Mouse (Mus musculus) neural tube, embryonic 15.5 days (tissue): ENCODE data around the gene Sorbs2. TPM values are rescaled to one million over a fixed set of nuclear protein-coding genes. Genes with fewer than 3 reads are reported as not detected.

ENCODE experiments used
- ATAC-seq: fragments of 200-750 bp; cut with Nextera tagmentation; 2 replicates; pipeline ENCODE4 v1.8.0; 2017; ENCODE audit warnings: mild to moderate bottlenecking, moderate TSS enrichment, moderate library complexity; ENCODE audit not compliant: low FRiP score
- H3K27ac ChIP-seq: fragments of 300-500 bp; sonication (generic); replicated peaks from 2 replicates; pipeline ENCODE4 v1.5.1; 2015; ENCODE audit warnings: mild to moderate bottlenecking, inconsistent platforms
- H3K27me3 ChIP-seq: fragments of 300-500 bp; sonication (generic); replicated peaks from 2 replicates; pipeline ENCODE4 v1.6.1; 2015; ENCODE audit warnings: inconsistent platforms
- H3K36me3 ChIP-seq: fragments of 300-500 bp; sonication (generic); 2 replicates; pipeline ENCODE4 v1.6.1; 2015; ENCODE audit warnings: inconsistent platforms
- H3K4me1 ChIP-seq: fragments of 300-500 bp; sonication (generic); 2 replicates; pipeline ENCODE4 v1.6.1; 2015; ENCODE audit warnings: inconsistent platforms
- H3K4me2 ChIP-seq: fragments of 300-500 bp; sonication (generic); 2 replicates; pipeline ENCODE4 v1.6.1; 2015; ENCODE audit warnings: inconsistent platforms, mild to moderate bottlenecking, moderate library complexity
- H3K4me3 ChIP-seq: fragments of 300-500 bp; sonication (generic); replicated peaks from 2 replicates; pipeline ENCODE4 v1.5.1; 2015; ENCODE audit warnings: mild to moderate bottlenecking, inconsistent platforms
- H3K9ac ChIP-seq: fragments of 300-500 bp; sonication (generic); replicated peaks from 2 replicates; pipeline ENCODE4 v1.6.1; 2015; ENCODE audit warnings: mild to moderate bottlenecking, inconsistent platforms
- H3K9me3 ChIP-seq: fragments of 300-500 bp; sonication (generic); replicated peaks from 2 replicates; pipeline ENCODE4 v1.6.1; 2016; ENCODE audit warnings: inconsistent platforms
- WGBS: fragments of 180-500 bp; shearing (Covaris S2); methylation state at CpG from one replicate; pipeline ENCODE4 v1.1.7; 2015; ENCODE audit warnings: mixed read lengths; 5-methylcytosine and 5-hydroxymethylcytosine counted together
- polyA plus RNA-seq: library from polyadenylated mRNA; unstranded; fragments of >200 nt; fragmentation: Nextera tagmentation; extraction: Ambion mirVana; gene quantifications from 2 replicates; pipeline ENCODE4 v1.2.1, GENCODE M21; 2015

Sorbs2 gene
- polyA plus RNA-seq, result 43.4 and 48.8 TPM in 2 replicates

- H3K9me3 ChIP-seq, result no peaks in the 10 kb centered on the region
- H3K4me3 ChIP-seq, result peak within 1 kb of the TSS; percentile 57
- no peaks in the 10 kb centered on the region for H3K27me3 ChIP-seq
- no peaks in the 10 kb centered on the region for H3K36me3 ChIP-seq
- peak within 1 kb of the TSS; percentile 71 for H3K9ac ChIP-seq
- H3K4me2 ChIP-seq, result peak within 1 kb of the TSS; percentile 59
- peak within 1 kb of the TSS; percentile 96 for H3K27ac ChIP-seq
- peaks cover 14% of the 10 kb centered on the region for H3K4me1 ChIP-seq
- 6% methylated on average over 16 of the region's 16 CpGs for WGBS
- ATAC-seq, result peak; percentile 94
Measured at GRCm38 (mm10) chr8:45507634-45508321, at the start of gene Sorbs2. Sorbs2 (plus strand) TSS chr8:45507788.

- H3K4me1 ChIP-seq, result 0 out of 2 replicates have a peak, but pooled peaks cover 3% of the 10 kb centered on the region
- H3K9ac ChIP-seq, result no peak overlapping the region
- no peak for ATAC-seq
- no peak overlapping the region for H3K4me3 ChIP-seq
- no peak overlapping the region for H3K27ac ChIP-seq
- H3K4me2 ChIP-seq, result no peak overlapping the region
- H3K27me3 ChIP-seq, result no peaks in the 10 kb centered on the region
- H3K36me3 ChIP-seq, result no peaks in the 10 kb centered on the region
- H3K9me3 ChIP-seq, result no peaks in the 10 kb centered on the region
Measured at GRCm38 (mm10) chr8:45457874-45458273, 49.7 kb upstream of the Sorbs2 start.

- 65% methylated on average over 2 of the region's 2 CpGs for WGBS
- ATAC-seq, result no peak
- H3K9me3 ChIP-seq, result no peaks in the 10 kb centered on the region
- H3K27ac ChIP-seq, result no peak overlapping the region
- H3K4me1 ChIP-seq, result no peaks in the 10 kb centered on the region
- no peaks in the 10 kb centered on the region for H3K36me3 ChIP-seq
- no peak overlapping the region for H3K4me2 ChIP-seq
- H3K4me3 ChIP-seq, result no peak overlapping the region
- H3K9ac ChIP-seq, result no peak overlapping the region
- no peaks in the 10 kb centered on the region for H3K27me3 ChIP-seq
Measured at GRCm38 (mm10) chr8:45469006-45469405, 38.6 kb upstream of the Sorbs2 start.

GRCm38 (mm10) chr8:45469507-45470178, 37.9 kb upstream of the Sorbs2 start:
- no peak overlapping the region for H3K4me3 ChIP-seq
- H3K4me1 ChIP-seq, result no peaks in the 10 kb centered on the region
- no peak overlapping the region for H3K27ac ChIP-seq
- no peaks in the 10 kb centered on the region for H3K9me3 ChIP-seq
- H3K36me3 ChIP-seq, result no peaks in the 10 kb centered on the region
- WGBS, result 68% methylated on average over 8 of the region's 8 CpGs
- H3K4me2 ChIP-seq, result no peak overlapping the region
- no peak overlapping the region for H3K9ac ChIP-seq
- no peaks in the 10 kb centered on the region for H3K27me3 ChIP-seq
- no peak for ATAC-seq

GRCm38 (mm10) chr8:45480886-45481285, 26.7 kb upstream of the Sorbs2 start:
- H3K27me3 ChIP-seq, result no peaks in the 10 kb centered on the region
- WGBS, result 73% methylated on average over 4 of the region's 4 CpGs
- no peak for ATAC-seq
- no peak overlapping the region for H3K27ac ChIP-seq
- no peaks in the 10 kb centered on the region for H3K9me3 ChIP-seq
- no peak overlapping the region for H3K9ac ChIP-seq
- H3K4me2 ChIP-seq, result no peak overlapping the region
- no peaks in the 10 kb centered on the region for H3K36me3 ChIP-seq
- H3K4me1 ChIP-seq, result no peaks in the 10 kb centered on the region
- H3K4me3 ChIP-seq, result no peak overlapping the region

GRCm38 (mm10) chr8:45486281-45486680, 21.3 kb upstream of the Sorbs2 start:
- Histone ChIP-seq H3K36me3 (no peaks in the 10 kb centered on the region), H3K4me1 (no peaks in the 10 kb centered on the region), H3K9me3 (no peaks in the 10 kb centered on the region), H3K4me3 (no peak overlapping the region), H3K4me2 (no peak overlapping the region), H3K27me3 (no peaks in the 10 kb centered on the region), H3K9ac (no peak overlapping the region), H3K27ac (no peak overlapping the region)
- 62% methylated on average over 3 of the region's 3 CpGs for WGBS
- no peak for ATAC-seq

GRCm38 (mm10) chr8:45503971-45504370, 3.6 kb upstream of the Sorbs2 start:
- Histone ChIP-seq H3K4me2 (no peak overlapping the region), H3K27me3 (no peaks in the 10 kb centered on the region), H3K4me1 (no peaks in the 10 kb centered on the region), H3K27ac (no peak overlapping the region), H3K4me3 (no peak overlapping the region), H3K9ac (no peak overlapping the region), H3K9me3 (no peaks in the 10 kb centered on the region), H3K36me3 (no peaks in the 10 kb centered on the region)
- WGBS, result 83% methylated on average over 7 of the region's 7 CpGs
- no peak for ATAC-seq

GRCm38 (mm10) chr8:45506376-45506775, 1.2 kb upstream of the Sorbs2 start:
- peaks cover 14% of the 10 kb centered on the region for H3K4me1 ChIP-seq
- no peak overlapping the region for H3K27ac ChIP-seq
- H3K4me3 ChIP-seq, result no peak overlapping the region
- WGBS, result 78% methylated on average over 4 of the region's 4 CpGs
- no peak overlapping the region for H3K4me2 ChIP-seq
- H3K9ac ChIP-seq, result no peak overlapping the region
- H3K9me3 ChIP-seq, result no peaks in the 10 kb centered on the region
- ATAC-seq, result no peak
- H3K36me3 ChIP-seq, result no peaks in the 10 kb centered on the region
- no peaks in the 10 kb centered on the region for H3K27me3 ChIP-seq

- H3K4me2 ChIP-seq, result peak overlapping the region; percentile 59
- H3K9ac ChIP-seq, result peak overlapping the region; percentile 71
- H3K36me3 ChIP-seq, result no peaks in the 10 kb centered on the region
- H3K4me3 ChIP-seq, result peak overlapping the region; percentile 57
- peak overlapping the region; percentile 96 for H3K27ac ChIP-seq
- ATAC-seq, result peak; percentile 80; the same call in 1 of the 2 replicates
- 26% methylated on average over 8 of the region's 8 CpGs for WGBS
- H3K9me3 ChIP-seq, result no peaks in the 10 kb centered on the region
- H3K27me3 ChIP-seq, result no peaks in the 10 kb centered on the region
- peaks cover 14% of the 10 kb centered on the region for H3K4me1 ChIP-seq
Measured at GRCm38 (mm10) chr8:45507277-45507633, 333 bp upstream of the Sorbs2 start.

GRCm38 (mm10) chr8:45508521-45509104, 1.0 kb downstream of the Sorbs2 start:
- H3K4me2 ChIP-seq, result peak overlapping the region; percentile 59
- no peaks in the 10 kb centered on the region for H3K27me3 ChIP-seq
- peak overlapping the region; percentile 71 for H3K9ac ChIP-seq
- 13% methylated on average over 7 of the region's 7 CpGs for whole genome bisulfite sequencing
- ATAC-seq, result peak; percentile 41
- peak overlapping the region; percentile 96 for H3K27ac ChIP-seq
- H3K4me3 ChIP-seq, result peak overlapping the region; percentile 57
- no peaks in the 10 kb centered on the region for H3K9me3 ChIP-seq
- no peaks in the 10 kb centered on the region for H3K36me3 ChIP-seq
- peaks cover 14% of the 10 kb centered on the region for H3K4me1 ChIP-seq

- Histone ChIP-seq H3K4me3 (no peak overlapping the region), H3K4me2 (no peak overlapping the region), H3K36me3 (no peaks in the 10 kb centered on the region), H3K4me1 (peaks cover 14% of the 10 kb centered on the region), H3K27ac (no peak overlapping the region), H3K9me3 (no peaks in the 10 kb centered on the region), H3K27me3 (no peaks in the 10 kb centered on the region), H3K9ac (no peak overlapping the region)
- no peak for ATAC-seq
Measured at GRCm38 (mm10) chr8:45512369-45512768, 4.8 kb downstream of the Sorbs2 start.

- peaks cover 7% of the 10 kb centered on the region; the same call in 1 of the 2 replicates for H3K4me1 ChIP-seq
- no peak overlapping the region for H3K9ac ChIP-seq
- H3K4me3 ChIP-seq, result no peak overlapping the region
- WGBS, result 40% methylated on average over 6 of the region's 6 CpGs
- H3K4me2 ChIP-seq, result no peak overlapping the region
- H3K36me3 ChIP-seq, result no peaks in the 10 kb centered on the region
- H3K9me3 ChIP-seq, result no peaks in the 10 kb centered on the region
- ATAC-seq, result peak; percentile 35; the same call in 1 of the 2 replicates
- no peaks in the 10 kb centered on the region for H3K27me3 ChIP-seq
- H3K27ac ChIP-seq, result peak overlapping the region; percentile 15; the same call in 1 of the 2 replicates
Measured at GRCm38 (mm10) chr8:45521595-45521994, 14.0 kb downstream of the Sorbs2 start.
